Mouse (Mus musculus) myocyte (in vitro differentiated cells): ENCODE results near the gene Mrtfa.

Experiments
- E2F4 ChIP-seq: IDR thresholded peaks from one replicate; pipeline ENCODE4 v1.6.1; 2011; ENCODE audit warnings: mild to moderate bottlenecking, control low read depth, moderate library complexity; ENCODE audit not compliant: insufficient read depth
- MAX ChIP-seq: IDR thresholded peaks from one replicate; pipeline ENCODE4 v1.6.1; 2011; ENCODE audit warnings: low read depth, mild to moderate bottlenecking, control low read depth
- MYOD1 ChIP-seq, 3 experiments: IDR thresholded peaks; one replicate each; pipeline ENCODE4 v1.6.1; 2011; ENCODE audit warnings: control low read depth in 2 of 3, low read depth in 2 of 3, mild to moderate bottlenecking in 2 of 3, moderate library complexity in 1 of 3; ENCODE audit not compliant: insufficient read length in 2 of 3, control insufficient read depth in 1 of 3
- POLR2A ChIP-seq: IDR thresholded peaks from one replicate; pipeline ENCODE4 v1.6.1; 2011; ENCODE audit warnings: low read depth, mild to moderate bottlenecking, control low read depth, moderate library complexity; ENCODE audit not compliant: insufficient read length
- POLR2AphosphoS2 ChIP-seq: IDR thresholded peaks from one replicate; pipeline ENCODE4 v1.6.1; 2011; ENCODE audit warnings: low read depth, control low read depth; ENCODE audit not compliant: insufficient read length
- REST ChIP-seq: IDR thresholded peaks from one replicate; pipeline ENCODE4 v1.6.1; 2011; ENCODE audit warnings: mild to moderate bottlenecking, control low read depth, moderate library complexity; ENCODE audit not compliant: insufficient read depth, insufficient read length
- USF1 ChIP-seq: IDR thresholded peaks from one replicate; pipeline ENCODE4 v1.6.1; 2011; ENCODE audit warnings: low read depth, mild to moderate bottlenecking, control low read depth, moderate library complexity

DNA sequence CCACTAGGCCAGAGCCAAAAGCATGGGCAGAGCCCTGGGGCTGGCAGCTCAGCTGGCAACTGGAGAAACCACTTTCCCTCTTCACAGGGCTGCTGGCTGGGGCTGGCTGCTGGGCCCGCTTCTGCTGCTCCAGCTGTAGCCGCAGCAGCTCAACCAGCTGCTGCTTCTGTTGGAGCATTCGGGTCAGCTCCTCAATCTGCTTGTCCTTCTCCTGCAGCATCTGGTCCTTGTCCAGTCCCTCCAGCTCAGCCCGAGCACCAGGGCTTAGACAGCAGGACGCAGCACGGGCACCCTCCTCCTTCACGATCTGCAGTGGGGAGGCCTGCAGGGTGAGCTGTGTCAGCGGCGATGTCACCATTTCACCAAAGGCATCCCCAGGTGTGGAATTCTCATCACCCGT, 174.1 kb downstream of the Mrtfa start:
- peak; percentile 19 for TF ChIP-seq POLR2A
- no peak for TF ChIP-seq MYOD1 (IDR thresholded peaks at IDR 0.05; ENCODE audit: control insufficient read depth in 1 of 3, insufficient read length in 2 of 3, low read depth in 2 of 3)
- no peak for TF ChIP-seq REST
- no peak for TF ChIP-seq POLR2AphosphoS2
- no peak for TF ChIP-seq E2F4
- no peak for TF ChIP-seq MAX
- no peak for TF ChIP-seq USF1
